Mouse (Mus musculus): Measurements from ENCODE around the gene Mxi1.

DNA sequence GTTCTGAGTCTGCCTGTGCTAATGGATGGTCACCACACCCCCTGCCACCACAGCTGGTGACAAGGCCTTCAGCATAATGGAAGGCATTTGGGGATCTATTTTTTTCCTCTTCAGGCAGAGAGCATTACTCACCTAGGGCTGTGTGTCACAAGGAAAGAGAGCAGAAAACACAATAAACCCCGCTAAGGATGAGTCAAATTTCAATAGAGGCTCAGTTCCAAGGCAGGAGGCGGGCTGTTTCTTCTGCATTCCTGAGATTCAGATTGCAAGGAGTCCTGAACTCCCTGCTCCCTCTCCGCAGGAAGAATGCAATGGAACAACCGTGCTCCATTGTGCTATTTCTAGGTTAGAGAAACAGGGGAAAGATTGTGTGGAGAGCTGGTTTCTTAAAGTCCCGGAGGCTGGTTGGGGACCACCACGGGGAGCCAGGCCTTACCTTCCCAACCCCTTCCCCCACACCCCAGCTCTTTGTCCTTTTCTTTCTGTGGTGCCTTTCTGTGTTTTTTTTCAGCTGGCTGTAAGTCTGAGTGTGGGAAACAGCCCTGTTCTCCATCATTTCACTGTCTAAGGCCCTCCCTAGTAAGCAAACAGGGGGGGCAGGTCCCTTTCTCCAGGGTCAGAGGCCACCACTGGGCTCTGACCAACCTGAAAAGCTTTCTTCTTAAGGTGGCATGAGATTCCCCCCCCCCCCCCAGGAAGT lies 102.0 kb downstream of the Mxi1 start:
- TF ChIP-seq CTCF (IDR thresholded peaks at IDR 0.05; ENCODE audit: extremely low read depth, insufficient read depth, insufficient read length, insufficient replicate concordance) (no peak), POLR2A (IDR thresholded peaks at IDR 0.05; ENCODE audit: low read depth, low read length) (no peak)

Data from spleen, adult 2 months (tissue).